Mouse (Mus musculus): ENCODE measurements at regions not wholly inside any gene's neighbourhood (a gene's known extent, or its start where the extent isn't known, plus 50 kb on each side); places are given as distances from the start of the nearest gene placed in this dataset.

- TF ChIP-seq EP300 (IDR thresholded peaks at IDR 0.05) (peak; percentile 36; the same call in 1 of the 2 replicates), CTCF (IDR thresholded peaks at IDR 0.05) (no peak)
Measured at GRCm38 (mm10) chr7:71704661-71705240, 353.5 kb upstream of the Gm10295 start.

All from lung, postnatal 0 days (tissue).